Mouse (Mus musculus) liver, embryonic 14.5 days (tissue): ENCODE measurements around the gene Ftsj3.

Source experiments
- CTCF ChIP-seq: IDR thresholded peaks from 2 replicates; pipeline ENCODE4 v1.5.1; 2016; ENCODE audit warnings: antibody characterized with exemption, low read depth, control low read depth
- EP300 ChIP-seq: IDR thresholded peaks from 2 replicates; pipeline ENCODE4 v1.6.1; 2016; ENCODE audit warnings: antibody characterized with exemption, low read depth

DNA sequence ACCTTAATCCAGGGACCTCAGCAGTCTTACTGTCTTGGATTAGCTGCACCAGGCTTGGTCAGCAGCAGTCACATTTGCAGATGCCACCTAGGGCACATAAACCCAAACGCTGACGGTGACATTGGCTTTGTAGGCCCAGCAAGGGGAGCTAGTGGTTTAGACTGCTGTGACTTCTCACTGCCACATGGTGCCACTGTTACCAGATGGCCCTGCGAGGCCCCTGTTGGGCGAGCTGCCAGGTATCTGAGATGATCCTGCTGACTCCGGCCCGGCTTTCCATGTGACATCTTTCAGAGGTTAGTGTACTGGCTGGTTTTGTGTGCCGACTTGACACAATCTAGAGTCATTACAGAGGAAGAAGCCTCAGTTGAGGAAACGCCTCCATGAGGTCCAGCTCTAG, 33.5 kb upstream of the Ftsj3 start:
- peak; percentile 42 for TF ChIP-seq CTCF
- no peak for TF ChIP-seq EP300
